Mouse (Mus musculus) erythroid progenitor cell, adult 5-6 weeks (primary cell): ENCODE data around the gene Ephx3. TPM values are rescaled to one million over a fixed set of nuclear protein-coding genes. Genes with fewer than 3 reads are reported as not detected.

Source experiments
- ATAC-seq: replicated peaks from 2 replicates; pipeline ENCODE4 v1.8.0; 2016; ENCODE audit warnings: moderate number of reproducible peaks, mild to moderate bottlenecking, moderate TSS enrichment, inconsistent platforms; ENCODE audit not compliant: poor library complexity, low FRiP score, severe bottlenecking
- total RNA-seq, 2 experiments: library from RNA; stranded (forward) in 1 of 2; stranded (reverse) in 1 of 2; fragments of 150-400 nt in 1 of 2; fragments of 186-747, 209-891 nt in 1 of 2; gene quantifications; 2 replicates each; pipeline versions ENCODE4 v1.2.3 to v1.2.4; 2015 to 2017; ENCODE audit warnings: low replicate concordance in 2 of 2

Ephx3 gene
- total RNA-seq, 2 experiments from 2014 or later: 0.84 to 2.7 TPM

- ATAC-seq: no peak
Measured at GRCm38 (mm10) chr17:32179621-32180491, 9.5 kb downstream of the Ephx3 start.

- ATAC-seq: no peak
Measured at GRCm38 (mm10) chr17:32176919-32177318, 12.4 kb downstream of the Ephx3 start.

- ATAC-seq: no peak
Measured at GRCm38 (mm10) chr17:32173166-32173565, 16.2 kb downstream of the Ephx3 start.

- ATAC-seq: no peak
Measured at GRCm38 (mm10) chr17:32172485-32172884, 16.9 kb downstream of the Ephx3 start.

GRCm38 (mm10) chr17:32169518-32170225 is 19.7 kb downstream of the Ephx3 start:
- ATAC-seq: no peak

GRCm38 (mm10) chr17:32166687-32167086 is 22.7 kb downstream of the Ephx3 start, which contains the start of gene Notch3:
Gene Notch3, minus strand, starts transcription at chr17:32166852.
- no peak for ATAC-seq

- no peak for ATAC-seq
Measured at GRCm38 (mm10) chr17:32165803-32166595, 23.4 kb downstream of the Ephx3 start.

GRCm38 (mm10) chr17:32165266-32165802 is 24.0 kb downstream of the Ephx3 start:
- ATAC-seq: no peak

GRCm38 (mm10) chr17:32164780-32165179 is 24.6 kb downstream of the Ephx3 start:
- ATAC-seq: no peak

- no peak for ATAC-seq
Measured at GRCm38 (mm10) chr17:32163910-32164650, 25.3 kb downstream of the Ephx3 start.

- ATAC-seq: no peak
Measured at GRCm38 (mm10) chr17:32162112-32162850, 27.1 kb downstream of the Ephx3 start.

GRCm38 (mm10) chr17:32160882-32161281 is 28.5 kb downstream of the Ephx3 start:
- ATAC-seq: no peak

- no peak for ATAC-seq
Measured at GRCm38 (mm10) chr17:32158841-32159240, 30.5 kb downstream of the Ephx3 start.

- no peak for ATAC-seq
Measured at GRCm38 (mm10) chr17:32146718-32147117, 42.6 kb downstream of the Ephx3 start.

GRCm38 (mm10) chr17:32142907-32143854 is 46.2 kb downstream of the Ephx3 start:
- ATAC-seq: peak; percentile 73

GRCm38 (mm10) chr17:32142234-32142633 is 47.1 kb downstream of the Ephx3 start:
- no peak for ATAC-seq
